Mouse (Mus musculus) B cell, adult 2 months (primary cell): ENCODE data around the gene Tnfrsf13c.

Experiments used
- DNase-seq, 2 experiments: peaks; one replicate each; pipeline ENCODE4 v3.0.0; 2022

Gene Tnfrsf13c

DNA sequence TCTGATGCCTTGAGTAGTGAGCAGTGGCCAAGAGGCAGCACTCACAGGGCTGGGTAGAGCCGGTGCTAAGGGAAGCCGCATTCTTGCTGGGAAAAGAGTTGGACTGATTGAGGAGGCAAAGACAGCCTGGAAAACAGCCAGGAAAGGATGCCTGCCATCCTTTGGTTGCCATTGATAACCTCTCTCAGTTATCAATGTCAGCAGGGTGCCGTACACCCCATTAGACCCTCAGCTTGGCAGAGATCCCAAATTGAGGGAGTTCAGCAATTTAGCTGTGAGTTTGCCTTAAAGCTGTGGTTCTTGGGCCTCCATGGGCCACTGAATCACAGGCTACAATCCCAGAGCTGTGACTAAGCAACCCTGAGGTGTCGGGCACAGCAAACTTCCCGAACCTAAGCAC lies 43.0 kb downstream of the Tnfrsf13c start:
- DNase-seq: no peak

GRCm38 (mm10) chr15:82177743-82178290 lies 46.4 kb downstream of the Tnfrsf13c start:
- no peak for DNase-seq

DNA sequence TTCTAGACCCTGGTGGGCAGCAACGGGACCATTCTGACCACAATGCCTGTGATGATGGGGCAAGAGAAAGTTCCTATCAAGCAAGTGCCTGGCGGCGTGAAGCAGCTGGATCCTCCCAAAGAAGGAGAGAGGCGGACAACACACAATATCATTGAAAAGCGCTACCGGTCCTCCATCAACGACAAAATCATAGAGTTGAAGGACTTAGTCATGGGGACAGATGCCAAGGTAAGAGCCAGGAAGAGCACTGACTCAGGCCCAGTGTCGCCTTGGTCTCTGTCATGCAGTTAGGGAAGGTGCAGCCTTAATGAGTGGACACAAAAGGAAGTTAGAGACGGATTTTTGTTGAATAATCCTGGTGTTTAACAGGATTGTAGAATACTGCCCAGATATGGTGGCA lies 49.1 kb downstream of the Tnfrsf13c start:
- DNase-seq: no peak

- DNase-seq: no peak
Measured at GRCm38 (mm10) chr15:82172648-82173047, 51.5 kb downstream of the Tnfrsf13c start.
